Mouse (Mus musculus): Measurements from ENCODE around the gene Hhipl2. TPM values are rescaled to one million over a fixed set of nuclear protein-coding genes. Genes with fewer than 3 reads are reported as not detected.

Gene Hhipl2
- polyA plus RNA-seq, 1 experiment from 2014 or later = not detected

Other genes starting within 250 kb of the Hhipl2 start
- 8.8 and 9.1 TPM in 2 replicates for gene Disp1, start 196.7 kb upstream of the Hhipl2 start, polyA plus RNA-seq (2015; fragmentation: Nextera tagmentation; extraction: Ambion mirVana)
- 28.3 and 29.3 TPM in 2 replicates for gene Aida, start 121.6 kb upstream of the Hhipl2 start, polyA plus RNA-seq (2015; fragmentation: Nextera tagmentation; extraction: Ambion mirVana)
- 35.9 and 36.6 TPM in 2 replicates for gene Brox, start 120.9 kb upstream of the Hhipl2 start, polyA plus RNA-seq (2015; fragmentation: Nextera tagmentation; extraction: Ambion mirVana)
- 57.9 and 60.5 TPM in 2 replicates for gene Mia3, start 48.7 kb upstream of the Hhipl2 start, polyA plus RNA-seq (2015; fragmentation: Nextera tagmentation; extraction: Ambion mirVana)
- gene Taf1a, start 29.2 kb upstream of the Hhipl2 start, polyA plus RNA-seq (2015; fragmentation: Nextera tagmentation; extraction: Ambion mirVana) = 13.5 and 13.8 TPM in 2 replicates